Mouse (Mus musculus) midbrain, embryonic 12.5 days (tissue): ENCODE measurements at regions not wholly inside any gene's neighbourhood (a gene's known extent, or its start where the extent isn't known, plus 50 kb on each side); places are given as distances from the start of the nearest gene placed in this dataset.

Experiments used
- ATAC-seq: fragments of 200-750 bp; cut with Nextera tagmentation; 2 replicates; pipeline ENCODE4 v1.8.0; 2017; ENCODE audit warnings: low read depth, moderate TSS enrichment, moderate library complexity; ENCODE audit not compliant: low FRiP score
- H3K27ac ChIP-seq: fragments of 300-500 bp; sonication (generic); replicated peaks from 2 replicates; pipeline ENCODE4 v1.5.1; 2016; ENCODE audit warnings: mild to moderate bottlenecking
- H3K27me3 ChIP-seq: fragments of 300-500 bp; sonication (generic); 2 replicates; pipeline ENCODE4 v1.6.1; 2016; ENCODE audit warnings: mild to moderate bottlenecking
- H3K36me3 ChIP-seq: fragments of 300-500 bp; sonication (generic); 2 replicates; pipeline ENCODE4 v1.6.1; 2016
- H3K4me1 ChIP-seq: fragments of 300-500 bp; sonication (generic); 2 replicates; pipeline ENCODE4 v1.6.1; 2016
- H3K4me2 ChIP-seq: fragments of 300-500 bp; sonication (generic); replicated peaks from 2 replicates; pipeline ENCODE4 v1.6.1; 2016; ENCODE audit warnings: mild to moderate bottlenecking, moderate library complexity
- H3K4me3 ChIP-seq: fragments of 300-500 bp; sonication (generic); 2 replicates; pipeline ENCODE4 v1.5.1; 2016; ENCODE audit warnings: mild to moderate bottlenecking
- H3K9ac ChIP-seq: fragments of 300-500 bp; sonication (generic); replicated peaks from 2 replicates; pipeline ENCODE4 v1.6.1; 2016; ENCODE audit warnings: mild to moderate bottlenecking, moderate library complexity
- H3K9me3 ChIP-seq: fragments of 300-500 bp; sonication (generic); 2 replicates; pipeline ENCODE4 v1.6.1; 2016; ENCODE audit warnings: mild to moderate bottlenecking
- WGBS: fragments of 180-500 bp; shearing (Covaris S2); methylation state at CpG from one replicate; pipeline ENCODE4 v1.1.7; 2016; 5-methylcytosine and 5-hydroxymethylcytosine counted together

GRCm38 (mm10) chr2:100088614-100089013 lies 1421.5 kb upstream of the Gm10800 start:
- Histone ChIP-seq H3K27ac (no peak overlapping the region), H3K4me2 (no peak overlapping the region), H3K27me3 (no peaks in the 10 kb centered on the region), H3K4me1 (no peaks in the 10 kb centered on the region), H3K9me3 (no peaks in the 10 kb centered on the region), H3K4me3 (no peak overlapping the region), H3K36me3 (no peaks in the 10 kb centered on the region), H3K9ac (no peak overlapping the region)
- WGBS, result 49% methylated on average over 4 of the region's 4 CpGs
- peak; percentile 60; the same call in 1 of the 2 replicates for ATAC-seq

GRCm38 (mm10) chr2:100077185-100077584 lies 1410.1 kb upstream of the Gm10800 start:
- no peak overlapping the region for H3K4me3 ChIP-seq
- no peaks in the 10 kb centered on the region for H3K9me3 ChIP-seq
- no peak for ATAC-seq
- no peaks in the 10 kb centered on the region for H3K4me1 ChIP-seq
- no peaks in the 10 kb centered on the region for H3K36me3 ChIP-seq
- H3K9ac ChIP-seq, result no peak overlapping the region
- H3K4me2 ChIP-seq, result no peak overlapping the region
- 61% methylated on average over 1 of the region's 1 CpGs for WGBS
- no peaks in the 10 kb centered on the region for H3K27me3 ChIP-seq
- H3K27ac ChIP-seq, result no peak overlapping the region
